7 mouse cellular contexts compared by ENCODE assay signal in genomic region chr16:28928466-28928814, GRCm38 (mm10). TPM values are rescaled to one million over a fixed set of nuclear protein-coding genes. Genes with fewer than 3 reads are reported as not detected.
DNase-seq lines count a peak whose midpoint lies in the region; ATAC-seq and TF ChIP-seq lines count a peak whose summit lies in the region.

No protein-coding gene starts in this region.

- 3% methylated on average over 10 of the region's 10 CpGs for WGBS in lung, adult 2 months
- 1% methylated on average over 10 of the region's 10 CpGs for WGBS in heart, embryonic 16.5 days
- 0% methylated on average over 10 of the region's 10 CpGs for WGBS in midbrain, embryonic 10.5 days

- peaks cover 4% of the 10 kb centered on the region for H3K4me1 ChIP-seq in lung, adult 2 months (ENCODE audit: control insufficient read depth, insufficient read depth, low read length)
- H3K4me1 ChIP-seq in heart, embryonic 16.5 days (ENCODE audit: control insufficient read depth, insufficient read depth, low read length) = peaks cover 8% of the 10 kb centered on the region
- peaks cover 53% of the 10 kb centered on the region for H3K4me1 ChIP-seq in midbrain, embryonic 10.5 days

- no peaks in the 10 kb centered on the region for H3K36me3 ChIP-seq in heart, embryonic 16.5 days (ENCODE audit: control insufficient read depth, insufficient read depth)
- H3K36me3 ChIP-seq in midbrain, embryonic 10.5 days = no peaks in the 10 kb centered on the region

- peak overlapping the region; percentile 89 for H3K4me3 ChIP-seq in lung, adult 2 months (replicated peaks; ENCODE audit: extremely low read depth, low read depth, low read length)
- H3K4me3 ChIP-seq in heart, embryonic 16.5 days (ENCODE audit: low read length) = peak overlapping the region; percentile 89
- H3K4me3 ChIP-seq in midbrain, embryonic 10.5 days = peak overlapping the region; percentile 79

- peak overlapping the region; percentile 84 for H3K4me2 ChIP-seq in heart, embryonic 16.5 days (ENCODE audit: low read depth, low read length)

- TF ChIP-seq CTCF in lung, adult 2 months (IDR thresholded peaks at IDR 0.05; ENCODE audit: insufficient read depth, low read length) = no peak

- DNase-seq in lung, adult 2 months = no peak
- DNase-seq in lung, postnatal 14 days = no peak
- peak; percentile 59 to 70 for DNase-seq in cerebellum, postnatal 10 days
- DNase-seq in layer of hippocampus, postnatal 36 days = peak; percentile 37 to 48
- DNase-seq in midbrain, embryonic 10.5 days (ENCODE audit: low spot score) = peak; percentile 79

- no peaks in the 10 kb centered on the region for H3K27me3 ChIP-seq in heart, embryonic 16.5 days (ENCODE audit: control insufficient read depth, insufficient read depth, low read length)
- peaks cover 31% of the 10 kb centered on the region for H3K27me3 ChIP-seq in midbrain, embryonic 10.5 days (ENCODE audit: low read depth, poor library complexity, severe bottlenecking)

- no peak for TF ChIP-seq POLR2A in lung, adult 2 months (IDR thresholded peaks at IDR 0.05; ENCODE audit: borderline replicate concordance, extremely low read depth, low read depth, low read length)

- peak overlapping the region; percentile 83; the same call in 1 of the 2 replicates for H3K27ac ChIP-seq in heart, embryonic 16.5 days (ENCODE audit: low read length)
- peak overlapping the region; percentile 96 for H3K27ac ChIP-seq in midbrain, embryonic 10.5 days (replicated peaks)

- no peaks in the 10 kb centered on the region for H3K9me3 ChIP-seq in heart, embryonic 16.5 days (replicated peaks; ENCODE audit: control insufficient read depth, low read length)
- H3K9me3 ChIP-seq in midbrain, embryonic 10.5 days (replicated peaks) = no peaks in the 10 kb centered on the region

- no peak; the same call in 1 of the 2 replicates for ATAC-seq in heart, embryonic 16.5 days (replicated peaks; ENCODE audit: extremely low read depth, insufficient read depth, low FRiP score)
- no peak for ATAC-seq in granulocyte monocyte progenitor cell, adult 5-6 weeks (replicated peaks; ENCODE audit: poor library complexity, severe bottlenecking)

- H3K9ac ChIP-seq in heart, embryonic 16.5 days (ENCODE audit: low read length) = peak overlapping the region; percentile 85

RNA-seq across cellular contexts. Expression of gene Mb21d2, which starts 1.0 kb away (rescaled TPM):
- 8.3 and 8.8 TPM in 2 replicates for polyA plus RNA-seq in lung, adult 2 months (2012; rRNA removed)
- 2.6 and 3.0 TPM in 2 replicates for polyA plus RNA-seq in heart, embryonic 16.5 days (2015; fragmentation: Nextera tagmentation; extraction: Ambion mirVana)
- total RNA-seq in layer of hippocampus, postnatal 36 days (2021) = 10 to 100 TPM; 24.4 to 25.1 TPM
- 4.7 and 5.7 TPM in 2 replicates for polyA plus RNA-seq in midbrain, embryonic 10.5 days (2016; fragmentation: Nextera tagmentation; extraction: Ambion mirVana)
- total RNA-seq in granulocyte monocyte progenitor cell, adult 5-6 weeks (2014; fragmentation: Nextera tagmentation) = not detected in 2 replicates
- total RNA-seq in granulocyte monocyte progenitor cell, adult 5-6 weeks (2017) = not detected in 2 replicates

Comparison
In these comparisons a context has a peak if more than half of its experiments do, and no peak if none do; other contexts are left out.
1. DNase-seq: peak in cerebellum, postnatal 10 days (2 of 2), layer of hippocampus, postnatal 36 days (2 of 2) and midbrain, embryonic 10.5 days (single experiment); none in lung, adult 2 months (single experiment) and lung, postnatal 14 days (single experiment).
2. Peak in every context shown above with its lines, with median percentiles within 50 percentile points of each other: H3K4me3 ChIP-seq.